Mouse (Mus musculus) C2C12 (cell line): ENCODE measurements around the gene Clec16a. TPM values are rescaled to one million over a fixed set of nuclear protein-coding genes. Genes with fewer than 3 reads are reported as not detected.

Source experiments
- H3K27me3 ChIP-seq: one replicate; pipeline ENCODE4 v1.6.1; 2011; ENCODE audit not compliant: control insufficient read depth, insufficient read depth, insufficient read length
- H3K36me3 ChIP-seq: one replicate; pipeline ENCODE4 v1.6.1; 2011; ENCODE audit not compliant: control insufficient read depth, insufficient read depth
- H3K4me3 ChIP-seq: one replicate; pipeline ENCODE4 v1.5.1; 2011; ENCODE audit warnings: mild to moderate bottlenecking, control low read depth; ENCODE audit not compliant: poor library complexity, insufficient read depth, severe bottlenecking
- H3K79me2 ChIP-seq: one replicate; pipeline ENCODE4 v1.6.1; 2011; ENCODE audit not compliant: control insufficient read depth, insufficient read depth
- H3K79me3 ChIP-seq: one replicate; pipeline ENCODE4 v1.6.1; 2011; ENCODE audit warnings: low read depth, control low read depth
- H3ac ChIP-seq: one replicate; pipeline ENCODE3; 2011; ENCODE audit warnings: low read depth; ENCODE audit not compliant: control insufficient read depth, insufficient read length
- CEBPB ChIP-seq: IDR thresholded peaks from one replicate; pipeline ENCODE4 v1.6.1; 2011; ENCODE audit warnings: low read depth, mild to moderate bottlenecking, control low read depth, moderate library complexity
- CTCF ChIP-seq: IDR thresholded peaks from one replicate; pipeline ENCODE4 v1.5.1; 2011; ENCODE audit not compliant: control insufficient read depth, insufficient read depth, insufficient read length
- FOSL1 ChIP-seq: IDR thresholded peaks from one replicate; pipeline ENCODE4 v1.8.0; 2011; ENCODE audit warnings: mild to moderate bottlenecking, low read length; ENCODE audit not compliant: poor library complexity, insufficient read depth, severe bottlenecking
- MAX ChIP-seq: IDR thresholded peaks from one replicate; pipeline ENCODE4 v1.6.1; 2011; ENCODE audit warnings: mild to moderate bottlenecking, control low read depth
- MYOD1 ChIP-seq: IDR thresholded peaks from one replicate; pipeline ENCODE4 v1.6.1; 2011; ENCODE audit warnings: low read depth; ENCODE audit not compliant: control insufficient read depth, insufficient read length
- MYOG ChIP-seq: IDR thresholded peaks from one replicate; pipeline ENCODE4 v1.6.1; 2011; ENCODE audit not compliant: control insufficient read depth, insufficient read length; ENCODE audit errors: extremely low read depth
- USF1 ChIP-seq: IDR thresholded peaks from one replicate; pipeline ENCODE4 v1.6.1; 2011; ENCODE audit warnings: low read depth, mild to moderate bottlenecking, control low read depth, moderate library complexity
- long read RNA-seq, 2 experiments: library from polyadenylated mRNA; unstranded; transcript quantifications; one replicate each; pipeline ENCODE4 v2.0.0; 2019 to 2020
- polyA plus RNA-seq: library from polyadenylated mRNA; unstranded; fragments of >200 nt; fragmentation: generic; extraction: Trizol; gene quantifications from one replicate; pipeline ENCODE4 v1.2.1, GENCODE M21; 2012; ENCODE audit warnings: missing spikeins

Clec16a gene
- 10.0 TPM for polyA plus RNA-seq
- long read RNA-seq, experiment 1, full-length matches to known transcripts: 1 of 5 reads
- long read RNA-seq, experiment 1, partial matches to known transcripts: 1 of 5 reads
- long read RNA-seq, experiment 1, other reads (novel, unspliced or antisense): 3 of 5 reads
- long read RNA-seq, experiment 2, full-length matches to known transcripts: 11 of 36 reads
- long read RNA-seq, experiment 2, partial matches to known transcripts: 6 of 36 reads
- long read RNA-seq, experiment 2, other reads (novel, unspliced or antisense): 19 of 36 reads

- Histone ChIP-seq H3K4me3 (peak within 1 kb of the TSS; percentile 87), H3K79me3 (peaks cover 6% of the 10 kb centered on the region), H3ac (peak within 1 kb of the TSS; percentile 61), H3K36me3 (no peaks in the 10 kb centered on the region), H3K27me3 (no peaks in the 10 kb centered on the region), H3K79me2 (peaks cover 43% of the 10 kb centered on the region)
- TF ChIP-seq CTCF: no peak
- no peak for TF ChIP-seq FOSL1
- no peak for TF ChIP-seq CEBPB
- no peak for TF ChIP-seq USF1
- no peak for TF ChIP-seq MAX
- TF ChIP-seq MYOD1: no peak
- TF ChIP-seq MYOG: no peak
Measured at GRCm38 (mm10) chr16:10544995-10545622, at the start of gene Clec16a. Gene Clec16a, plus strand, starts transcription at chr16:10545339.

GRCm38 (mm10) chr16:10495824-10496298 lies 49.3 kb upstream of the Clec16a start:
- no peaks in the 10 kb centered on the region for H3K79me3 ChIP-seq
- H3K4me3 ChIP-seq: no peak overlapping the region
- no peak for TF ChIP-seq MYOD1
- TF ChIP-seq FOSL1: no peak
- TF ChIP-seq MAX: no peak
- TF ChIP-seq CTCF: no peak
- TF ChIP-seq MYOG: no peak
- H3ac ChIP-seq: no peak overlapping the region
- H3K79me2 ChIP-seq: no peaks in the 10 kb centered on the region
- peaks cover 11% of the 10 kb centered on the region for H3K27me3 ChIP-seq
- no peaks in the 10 kb centered on the region for H3K36me3 ChIP-seq

GRCm38 (mm10) chr16:10498096-10498602 lies 47.0 kb upstream of the Clec16a start:
- Histone ChIP-seq H3K4me3 (no peak overlapping the region), H3K79me2 (no peaks in the 10 kb centered on the region), H3K79me3 (no peaks in the 10 kb centered on the region), H3ac (no peak overlapping the region), H3K36me3 (no peaks in the 10 kb centered on the region), H3K27me3 (peaks cover 7% of the 10 kb centered on the region)
- no peak for TF ChIP-seq FOSL1
- TF ChIP-seq CEBPB: no peak
- TF ChIP-seq MYOG: no peak
- no peak for TF ChIP-seq CTCF
- TF ChIP-seq USF1: no peak
- no peak for TF ChIP-seq MAX

GRCm38 (mm10) chr16:10499122-10499521 lies 46.0 kb upstream of the Clec16a start:
- no peaks in the 10 kb centered on the region for H3K27me3 ChIP-seq
- no peaks in the 10 kb centered on the region for H3K79me2 ChIP-seq
- H3ac ChIP-seq: no peak overlapping the region
- TF ChIP-seq MAX (no peak), CEBPB (no peak), MYOD1 (no peak), FOSL1 (no peak), CTCF (no peak), USF1 (no peak), MYOG (no peak)
- no peak overlapping the region for H3K4me3 ChIP-seq
- H3K79me3 ChIP-seq: no peaks in the 10 kb centered on the region
- no peaks in the 10 kb centered on the region for H3K36me3 ChIP-seq

- H3K27me3 ChIP-seq: no peaks in the 10 kb centered on the region
- no peak overlapping the region for H3ac ChIP-seq
- no peak for TF ChIP-seq MYOG
- TF ChIP-seq MAX: no peak
- no peak for TF ChIP-seq CTCF
- TF ChIP-seq USF1: no peak
- TF ChIP-seq MYOD1: no peak
- no peak for TF ChIP-seq FOSL1
- TF ChIP-seq CEBPB: no peak
- H3K79me3 ChIP-seq: no peaks in the 10 kb centered on the region
- no peaks in the 10 kb centered on the region for H3K36me3 ChIP-seq
- no peak overlapping the region for H3K4me3 ChIP-seq
- no peaks in the 10 kb centered on the region for H3K79me2 ChIP-seq
Measured at GRCm38 (mm10) chr16:10501865-10502264, 43.3 kb upstream of the Clec16a start.
